Comparison of ENCODE assay signal across 8 mouse cellular contexts in genomic region chr16:57243858-57244248, GRCm38 (mm10). TPM values are rescaled to one million over a fixed set of nuclear protein-coding genes. Genes with fewer than 3 reads are reported as not detected.
DNase-seq lines count a peak whose midpoint lies in the region; ATAC-seq and TF ChIP-seq lines count a peak whose summit lies in the region.

No protein-coding gene starts in this region.

- H3K27me3 ChIP-seq in cerebellum, adult 2 months (ENCODE audit: control insufficient read depth, insufficient read depth, low read length) = no peaks in the 10 kb centered on the region
- H3K27me3 ChIP-seq in hindbrain, embryonic 16.5 days (replicated peaks; ENCODE audit: control insufficient read depth, insufficient read depth, low read length) = 0 out of 2 replicates have a peak, but pooled peaks cover 2% of the 10 kb centered on the region

- TF ChIP-seq CTCF in cerebellum, adult 2 months (IDR thresholded peaks at IDR 0.05; ENCODE audit: borderline replicate concordance, insufficient read depth, low read depth, low read length) = peak; percentile 86

- no peaks in the 10 kb centered on the region for H3K36me3 ChIP-seq in hindbrain, embryonic 16.5 days (ENCODE audit: control insufficient read depth, insufficient read depth, low read length)

- no peak overlapping the region for H3K4me3 ChIP-seq in cerebellum, adult 2 months (replicated peaks; ENCODE audit: insufficient read depth, low read depth, low read length)
- no peak overlapping the region for H3K4me3 ChIP-seq in hindbrain, embryonic 16.5 days (ENCODE audit: low read length)

- TF ChIP-seq POLR2A in cerebellum, adult 2 months (IDR thresholded peaks at IDR 0.05; ENCODE audit: borderline replicate concordance, insufficient read depth, low read length) = no peak

- 9% methylated on average over 6 of the region's 6 CpGs for WGBS in cerebellum, adult 2 months
- WGBS in hindbrain, embryonic 16.5 days = 14% methylated on average over 6 of the region's 6 CpGs

- H3K9me3 ChIP-seq in hindbrain, embryonic 16.5 days (ENCODE audit: control insufficient read depth, low read length) = no peaks in the 10 kb centered on the region

- no peak overlapping the region for H3K9ac ChIP-seq in hindbrain, embryonic 16.5 days (ENCODE audit: low read depth, low read length)

- ATAC-seq in frontal cortex, adult (ENCODE audit: low TSS enrichment) = peak; percentile 92
- ATAC-seq in hindbrain, embryonic 16.5 days = peak; percentile 79
- peak; percentile 63 for ATAC-seq in megakaryocyte progenitor cell, adult 5-6 weeks (replicated peaks; ENCODE audit: poor library complexity)

- H3K27ac ChIP-seq in cerebellum, adult 2 months (ENCODE audit: insufficient read depth, low read length) = no peak overlapping the region
- no peak overlapping the region for H3K27ac ChIP-seq in hindbrain, embryonic 16.5 days (ENCODE audit: low read depth, low read length)

- DNase-seq in MN1 (ENCODE audit: low spot score) = peak; percentile 71
- peak; percentile 51 to 71 for DNase-seq in cerebellum, adult 2 months
- DNase-seq in layer of hippocampus, postnatal 36 days = peak; percentile 68 to 77
- DNase-seq in right cerebral cortex, postnatal 10 days (ENCODE audit: low spot score in 2 of 2) = peak; percentile 82 to 90
- DNase-seq in urinary bladder, postnatal 10 days (ENCODE audit: low spot score) = peak; percentile 55

- H3K4me2 ChIP-seq in hindbrain, embryonic 16.5 days (ENCODE audit: low read length) = no peak overlapping the region

- H3K4me1 ChIP-seq in cerebellum, adult 2 months (ENCODE audit: control insufficient read depth, insufficient read depth, low read length) = no peaks in the 10 kb centered on the region
- no peaks in the 10 kb centered on the region for H3K4me1 ChIP-seq in hindbrain, embryonic 16.5 days (ENCODE audit: control insufficient read depth, insufficient read depth, low read depth, low read length)

RNA-seq across cellular contexts. Expression of gene Tbc1d23, which starts 12.5 kb away (rescaled TPM):
- 39.4 and 42.8 TPM in 2 replicates for polyA plus RNA-seq in cerebellum, adult 2 months (2012; rRNA removed)
- polyA plus RNA-seq in hindbrain, embryonic 16.5 days (2015; fragmentation: Nextera tagmentation; extraction: Ambion mirVana) = 30.2 and 34.3 TPM in 2 replicates
- total RNA-seq in layer of hippocampus, postnatal 36 days (2021) = 10 to 100 TPM; 43.6 to 52.4 TPM
- 36.9 and 40.2 TPM in 2 replicates for total RNA-seq in megakaryocyte progenitor cell, adult 5-6 weeks (2015)
- total RNA-seq in megakaryocyte progenitor cell, adult 5-6 weeks (2017) = 46.5 and 53.8 TPM in 2 replicates

RNA-seq across cellular contexts. Expression of gene Tmem30c, which starts 48.8 kb away (rescaled TPM):
- polyA plus RNA-seq in cerebellum, adult 2 months (2012; rRNA removed) = 1.1 TPM in 2 replicates
- polyA plus RNA-seq in hindbrain, embryonic 16.5 days (2015; fragmentation: Nextera tagmentation; extraction: Ambion mirVana) = 0.31 and 0.34 TPM in 2 replicates
- under 1 TPM; 0.32 to 0.40 TPM for total RNA-seq in layer of hippocampus, postnatal 36 days (2021)
- total RNA-seq in megakaryocyte progenitor cell, adult 5-6 weeks (2015) = 0.20 TPM in 1 of 2 replicates, not detected in the other
- total RNA-seq in megakaryocyte progenitor cell, adult 5-6 weeks (2017) = not detected in 2 replicates
